Mouse (Mus musculus) cerebellum, adult 2 months (tissue): Measurements from ENCODE around the gene Etnk1.

ENCODE experiments used
- CTCF ChIP-seq: fragments of 200-500 bp; IDR thresholded peaks from 2 replicates; pipeline ENCODE4 v1.5.1; 2011; ENCODE audit warnings: low read depth, mild to moderate bottlenecking, control low read depth, low read length, moderate library complexity, borderline replicate concordance; ENCODE audit not compliant: insufficient read depth
- POLR2A ChIP-seq: fragments of 200-500 bp; IDR thresholded peaks from 2 replicates; pipeline ENCODE4 v1.6.1; 2011; ENCODE audit warnings: low read length, control low read depth, borderline replicate concordance; ENCODE audit not compliant: insufficient read depth

DNA sequence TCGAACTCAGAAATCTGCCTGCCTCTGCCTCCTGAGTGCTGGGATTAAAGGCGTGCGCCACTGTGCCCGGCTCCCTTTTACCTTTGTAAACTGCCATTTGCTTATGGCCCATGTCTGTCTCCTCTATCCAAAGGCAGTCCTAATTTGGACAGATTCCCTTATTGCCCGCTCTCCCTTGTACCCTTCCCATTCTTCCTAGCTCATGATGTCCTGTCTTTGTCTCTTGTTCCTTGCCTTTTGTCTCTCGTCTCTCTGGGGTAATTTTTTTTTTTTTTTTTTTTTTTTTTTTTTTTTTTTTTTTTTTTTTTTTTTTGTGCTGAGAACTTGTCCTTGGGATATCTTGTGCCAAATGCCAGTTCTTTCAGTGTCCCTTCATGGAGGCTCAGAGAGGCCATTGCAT lies 46.4 kb downstream of the Etnk1 start:
- TF ChIP-seq POLR2A (no peak), CTCF (no peak)
